Mouse (Mus musculus) testis, postnatal 14 days (tissue): ENCODE measurements around the gene Mapk10.
A peak's percentile ranks its signal among the peaks of the same experiment; 100 is the strongest.
"Not testable (repeated sequence)": the region's sequence is repeated elsewhere in the genome, so short reads cannot be mapped to it uniquely, and the experiment has no call there.

Experiments used
- DNase-seq: peaks from one replicate; pipeline ENCODE4 v3.0.0; 2021; ENCODE audit warnings: low spot score

The Mapk10 gene

DNA sequence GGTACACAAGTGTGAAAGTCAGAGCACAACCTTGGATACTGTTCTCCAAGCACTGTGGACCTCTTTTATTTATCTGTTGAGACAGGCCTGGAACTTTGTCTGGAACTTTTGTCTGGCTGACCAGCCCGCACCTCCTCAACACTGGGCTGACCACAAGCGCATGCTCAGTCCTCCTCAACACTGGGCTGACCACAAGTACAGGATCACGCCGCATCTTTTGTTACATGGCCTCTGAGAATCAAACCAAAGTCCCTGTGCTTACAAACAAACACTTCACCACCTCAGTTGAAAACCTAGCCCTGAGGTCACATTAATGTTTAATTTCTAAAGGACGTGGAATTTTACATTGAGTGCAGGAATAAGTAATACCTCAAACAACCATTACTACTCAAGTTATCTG, 246.7 kb downstream of the Mapk10 start:
- no peak for DNase-seq

DNA sequence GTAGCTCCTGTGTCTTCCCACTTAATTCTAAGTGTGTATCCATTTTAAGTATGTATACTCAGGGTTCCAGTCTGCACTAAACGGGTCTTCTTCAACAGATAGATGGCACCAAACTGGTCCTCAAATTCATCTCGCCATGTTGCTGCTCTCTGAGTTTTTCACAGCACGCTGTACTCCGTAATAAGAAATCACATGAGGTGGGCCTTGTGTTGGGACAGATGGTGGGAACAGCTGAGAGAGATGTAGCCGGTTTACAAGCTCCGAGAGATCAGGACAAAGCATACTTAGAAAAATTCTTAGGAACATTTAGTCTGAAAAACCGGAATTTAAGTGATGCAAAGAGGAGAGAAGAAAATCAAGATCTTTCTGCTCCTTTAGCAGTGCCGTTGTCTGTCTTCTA, 257.7 kb downstream of the Mapk10 start:
- no peak for DNase-seq

DNA sequence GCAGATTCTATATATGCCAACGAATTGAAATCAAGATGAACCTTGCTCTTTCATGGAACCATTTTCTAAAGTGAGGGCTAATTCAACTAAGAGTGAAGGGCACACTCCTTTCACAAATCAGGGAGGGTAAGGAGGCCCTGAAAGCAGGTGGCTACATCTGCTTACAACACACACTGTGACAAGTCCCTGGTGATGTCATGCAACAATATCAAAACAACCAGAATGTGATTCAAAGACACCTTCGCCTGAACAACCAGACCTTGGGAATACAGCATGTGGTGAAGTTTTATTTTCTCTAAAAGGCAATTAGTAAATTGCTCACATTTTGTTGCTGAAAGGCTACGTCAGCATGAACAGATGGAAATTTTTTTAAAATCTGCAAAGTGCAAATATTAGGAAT, 258.2 kb downstream of the Mapk10 start:
- no peak for DNase-seq

DNA sequence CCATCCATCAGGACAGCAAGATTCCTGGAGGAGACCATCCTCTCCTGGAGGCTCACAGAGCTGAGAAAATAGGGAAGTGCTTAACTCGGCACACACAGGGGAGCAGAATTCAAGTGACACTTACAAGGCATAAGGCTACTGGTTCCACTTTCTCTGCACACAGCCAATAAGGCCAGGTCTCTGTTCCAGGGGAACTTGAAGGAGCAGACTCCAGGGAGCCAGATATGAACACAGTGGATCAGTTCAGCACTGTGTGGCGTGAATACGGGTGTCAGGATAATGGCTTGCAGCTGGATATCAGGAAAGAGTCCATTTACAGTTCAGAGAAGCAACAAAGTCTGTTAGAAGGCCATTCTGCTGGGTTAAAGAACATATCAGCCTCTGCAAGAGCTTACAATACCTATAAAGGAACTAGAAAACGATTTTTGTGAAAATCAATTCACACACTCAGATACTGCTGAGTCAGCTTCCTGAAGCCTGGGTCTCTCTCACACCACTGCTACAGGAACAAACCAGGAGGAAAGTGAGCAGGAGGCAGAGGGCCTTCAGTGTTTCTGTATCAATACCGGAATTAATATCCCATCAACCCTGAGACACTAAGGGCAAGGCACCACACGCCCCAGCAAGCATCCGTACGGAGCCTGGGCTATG, 263.9 kb downstream of the Mapk10 start:
- DNase-seq, result no peak

DNA sequence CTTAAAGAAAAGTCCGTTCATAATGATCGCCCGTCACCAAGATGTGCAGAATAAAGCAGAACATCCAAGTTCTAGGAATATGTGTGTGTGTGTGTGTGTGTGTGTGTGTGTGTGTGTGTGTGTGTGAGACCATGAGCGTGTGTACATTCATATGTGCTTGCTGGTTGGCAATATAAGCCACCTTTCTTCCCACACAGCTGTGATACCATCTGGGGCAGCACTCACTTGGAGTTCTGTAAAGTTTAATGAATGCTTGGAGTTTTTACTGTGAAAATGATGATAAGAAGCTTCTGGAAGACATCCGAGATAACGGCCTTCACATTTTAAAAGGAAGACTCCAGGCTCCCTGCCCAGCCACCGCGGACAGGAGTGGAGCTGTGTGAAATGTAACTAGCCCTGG, 264.5 kb downstream of the Mapk10 start:
- no peak for DNase-seq

DNA sequence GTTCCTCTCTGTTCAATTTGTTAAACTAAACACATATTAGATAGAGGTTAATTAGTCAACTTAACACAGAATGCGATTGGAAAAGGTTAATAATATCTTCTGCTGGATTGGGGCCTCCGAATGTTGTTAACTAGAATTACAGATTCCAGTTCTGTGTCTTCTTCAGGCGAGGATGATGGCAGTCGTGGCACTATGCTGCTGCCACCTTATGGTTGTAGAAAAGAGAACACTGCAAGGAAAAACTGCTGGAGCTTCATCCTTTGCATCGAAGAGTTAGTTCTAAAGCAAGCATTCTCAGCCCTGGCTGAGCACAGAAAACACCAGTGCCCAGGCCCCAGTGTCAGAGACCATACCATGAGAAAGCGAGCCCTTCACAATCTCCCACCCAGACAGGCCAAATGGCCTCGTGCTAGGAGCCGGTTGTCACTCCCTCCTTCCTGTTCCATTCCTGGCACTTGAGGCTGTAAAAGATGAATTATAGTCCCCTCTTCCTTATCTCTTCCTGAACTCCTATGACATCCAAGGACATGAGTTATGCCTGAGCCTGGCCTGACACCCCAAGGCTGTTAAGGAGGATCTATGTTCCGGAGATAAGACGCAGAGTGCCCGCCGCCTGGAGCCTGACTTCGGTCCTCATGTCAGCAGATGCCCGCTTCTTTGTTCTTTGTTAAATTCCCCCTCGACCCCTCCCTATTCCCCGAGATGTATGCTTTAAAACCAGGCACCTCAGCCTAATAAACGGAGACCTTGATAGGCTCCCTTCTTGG, 267.1 kb downstream of the Mapk10 start:
- DNase-seq, result not testable (repeated sequence)

DNA sequence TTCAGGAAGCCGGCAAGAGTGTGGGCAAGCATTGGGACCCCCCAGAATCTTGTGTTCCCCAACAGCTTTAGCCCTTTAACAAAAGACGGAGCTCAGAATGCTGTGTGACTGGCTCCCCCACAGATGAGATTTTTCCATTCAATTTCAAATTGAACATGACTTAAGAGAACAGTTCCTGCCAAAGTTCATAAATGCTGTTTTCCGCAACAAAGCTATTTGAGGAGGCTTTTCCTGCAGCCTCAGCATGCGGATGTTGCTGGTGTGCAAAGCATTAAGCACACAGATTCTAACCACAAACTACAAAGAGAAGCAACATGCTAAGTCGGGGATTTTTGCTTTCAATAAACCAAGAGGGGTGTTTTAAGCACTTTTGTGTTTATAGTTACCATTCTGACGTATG, 281.0 kb downstream of the Mapk10 start:
- no peak for DNase-seq

DNA sequence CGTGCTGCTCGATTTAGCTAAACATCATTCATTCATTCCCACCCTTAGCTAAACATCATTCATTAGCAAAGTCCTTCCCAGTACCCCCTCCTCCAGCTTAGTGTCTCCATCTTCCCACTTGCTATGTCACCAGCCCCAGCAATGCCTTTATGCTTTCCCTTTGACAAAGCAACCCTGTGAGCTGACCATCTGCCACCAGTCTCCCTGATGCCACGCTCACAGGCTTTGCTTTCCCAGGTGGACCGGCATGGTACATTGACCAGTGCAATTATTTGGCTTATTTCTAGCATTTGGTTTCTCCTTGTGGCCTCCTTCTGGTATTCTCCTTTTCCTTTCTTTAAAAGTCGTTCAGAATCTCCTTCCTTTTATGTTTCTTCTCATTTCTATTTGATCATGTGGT, 284.3 kb downstream of the Mapk10 start:
- no peak for DNase-seq

DNA sequence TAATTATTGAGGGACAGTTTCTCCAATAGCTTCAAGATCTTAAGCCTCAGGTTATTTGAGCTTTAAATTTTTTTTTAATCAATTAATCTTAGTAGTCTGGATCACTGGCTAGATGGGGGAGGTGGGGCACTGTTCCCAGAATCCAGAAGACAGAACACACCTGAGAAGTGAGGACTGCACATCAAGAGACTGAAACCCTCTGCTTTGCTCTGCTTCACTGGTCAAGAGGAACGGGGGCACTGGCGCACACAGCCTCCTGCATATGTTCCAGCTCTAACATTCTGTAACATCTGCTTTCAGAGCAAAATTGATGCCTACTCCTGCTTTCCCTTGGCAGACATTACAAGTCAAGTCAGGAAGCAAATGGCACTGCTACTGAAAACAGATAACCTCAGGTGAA, 290.9 kb downstream of the Mapk10 start:
- no peak for DNase-seq

GRCm38 (mm10) chr5:102905441-102906211, 305.5 kb downstream of the Mapk10 start:
- DNase-seq, result no peak

- DNase-seq, result no peak
These were observed 307.1 kb downstream of the Mapk10 start for GRCm38 (mm10) chr5:102904066-102904465.

GRCm38 (mm10) chr5:102903487-102903886, 307.6 kb downstream of the Mapk10 start:
- no peak for DNase-seq

- DNase-seq, result no peak
These were observed 310.0 kb downstream of the Mapk10 start for GRCm38 (mm10) chr5:102901176-102901575.

DNA sequence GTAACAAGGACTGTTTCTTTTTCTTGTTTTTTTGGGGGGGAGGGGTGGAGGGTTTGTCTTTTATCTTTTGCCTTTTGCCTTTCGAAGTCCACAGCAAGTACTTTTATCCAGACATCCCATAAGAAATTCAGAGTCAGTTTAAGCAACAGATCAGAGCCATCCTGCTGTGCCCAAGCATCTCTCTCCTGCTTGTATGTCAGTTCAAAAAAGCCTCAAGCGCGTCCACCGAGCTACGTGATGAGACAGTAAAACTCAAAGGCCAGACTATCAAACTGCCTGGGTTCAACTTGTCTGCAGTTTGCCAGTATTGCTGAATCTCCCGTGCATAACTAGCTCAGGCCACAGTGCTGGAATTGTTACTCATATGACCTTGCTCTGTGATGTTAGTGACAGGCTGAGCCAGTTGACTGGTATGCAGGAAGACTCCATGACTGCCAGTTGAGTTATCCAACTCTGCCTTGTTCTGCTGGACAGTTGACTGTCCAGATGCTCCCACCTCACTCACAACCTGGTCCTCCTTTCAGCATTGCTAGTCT, 311.4 kb downstream of the Mapk10 start:
- DNase-seq, result no peak

GRCm38 (mm10) chr5:102898301-102898700, 312.8 kb downstream of the Mapk10 start:
- no peak for DNase-seq

GRCm38 (mm10) chr5:102892226-102892625, 318.9 kb downstream of the Mapk10 start:
- no peak for DNase-seq

- DNase-seq, result no peak
These were observed 322.0 kb downstream of the Mapk10 start for GRCm38 (mm10) chr5:102889163-102889488.

GRCm38 (mm10) chr5:102888482-102889162, 322.5 kb downstream of the Mapk10 start:
- DNase-seq, result no peak

DNA sequence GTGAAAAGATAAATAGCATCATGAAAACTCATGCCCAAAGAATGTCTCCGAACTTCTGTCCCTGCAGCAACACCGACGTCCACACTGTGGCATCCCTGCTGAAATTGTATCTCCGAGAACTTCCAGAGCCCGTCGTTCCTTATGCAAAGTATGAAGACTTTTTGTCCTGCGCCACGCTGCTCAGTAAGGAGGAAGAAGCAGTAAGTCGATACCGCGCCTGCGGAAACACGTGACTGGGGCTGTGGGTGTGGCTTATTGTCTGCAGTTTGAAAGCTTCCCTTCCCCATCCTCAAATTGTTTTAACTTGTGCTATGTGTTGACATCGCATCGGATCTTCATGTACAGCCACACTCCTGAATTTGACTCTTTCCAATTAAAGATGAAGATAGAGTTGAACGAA, 335.5 kb downstream of the Mapk10 start:
- no peak for DNase-seq

DNA sequence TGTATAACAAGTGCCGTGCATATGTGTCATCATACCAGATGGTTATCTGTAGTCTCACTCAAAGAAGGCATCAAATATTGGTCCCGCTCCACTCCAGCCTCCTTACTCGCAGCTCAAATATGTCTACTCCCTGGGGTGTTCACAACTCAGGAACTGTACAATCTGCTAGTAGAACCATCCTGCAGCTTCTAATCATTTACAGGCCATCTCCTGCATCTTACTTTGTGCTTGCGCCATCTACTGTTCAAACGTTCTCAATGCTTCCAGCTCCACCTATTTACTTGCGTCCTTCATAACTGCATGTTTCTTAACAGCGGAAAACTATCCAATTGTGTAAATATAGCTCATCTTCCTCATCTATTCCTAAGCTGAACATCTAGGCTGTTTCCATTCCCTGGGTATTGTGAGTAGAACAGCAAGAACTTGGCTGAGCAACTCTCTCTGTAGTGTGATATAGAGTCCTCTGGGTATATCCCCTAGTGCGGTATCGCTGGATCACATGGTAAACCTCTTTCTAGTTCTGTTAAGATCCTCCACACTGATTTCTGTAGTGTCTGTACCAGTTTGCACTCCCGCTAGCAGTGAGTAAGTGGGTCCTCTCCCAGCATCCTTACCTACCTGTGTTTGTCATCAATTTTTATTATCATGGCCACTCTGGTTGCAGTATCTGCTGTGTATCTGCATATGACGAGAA, 336.4 kb downstream of the Mapk10 start:
- DNase-seq, result peak; percentile 19

GRCm38 (mm10) chr5:102872996-102873395, 338.1 kb downstream of the Mapk10 start:
- DNase-seq, result not testable (repeated sequence)

DNA sequence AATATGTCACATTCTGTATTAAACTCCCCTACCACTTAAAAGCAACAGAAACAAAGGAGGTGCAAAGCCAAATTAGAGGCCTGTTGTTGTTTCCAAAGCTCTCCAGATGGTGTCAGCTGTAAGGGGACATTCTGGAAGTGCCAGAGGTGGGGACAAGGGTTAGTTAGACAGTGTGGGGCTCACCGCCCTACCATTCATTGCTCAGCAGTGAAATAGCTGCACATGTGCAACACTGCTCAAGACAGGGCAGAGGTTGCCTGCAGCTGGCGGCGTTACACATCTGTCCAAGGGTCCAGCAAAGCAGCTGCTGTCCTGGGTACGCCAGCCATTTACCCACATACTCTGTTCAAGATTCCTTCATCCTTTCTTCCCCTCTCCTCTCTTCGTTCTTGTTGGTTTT, 342.9 kb downstream of the Mapk10 start:
- DNase-seq, result no peak
